Mouse (Mus musculus): Measurements from ENCODE around the gene Faf2. TPM values are rescaled to one million over a fixed set of nuclear protein-coding genes. Genes with fewer than 3 reads are reported as not detected.
A peak's percentile ranks its signal among the peaks of the same experiment; 100 is the strongest.

Faf2 gene
- polyA plus RNA-seq (2017; shearing (Covaris generic)), result 10 to 100 TPM; 80.6 to 89.1 TPM

GRCm38 (mm10) chr13:54621155-54621932 lies at the start of gene Faf2:
Faf2 (plus strand) TSS chr13:54621784.
- peak; percentile 91 for ATAC-seq

GRCm38 (mm10) chr13:54572621-54573020 lies 49.0 kb upstream of the Faf2 start:
- ATAC-seq, result peak; percentile 18

GRCm38 (mm10) chr13:54574854-54575481 lies 46.6 kb upstream of the Faf2 start, which contains the start of gene Arl10:
Arl10 (plus strand) TSS chr13:54575015.
- ATAC-seq, result peak; percentile 43

GRCm38 (mm10) chr13:54575489-54575888 lies 46.1 kb upstream of the Faf2 start:
- ATAC-seq, result no peak

- ATAC-seq, result no peak
Observed at GRCm38 (mm10) chr13:54577652-54578507, 43.7 kb upstream of the Faf2 start.

- ATAC-seq, result no peak
Observed at GRCm38 (mm10) chr13:54581385-54581784, 40.2 kb upstream of the Faf2 start.

- no peak for ATAC-seq
Observed at GRCm38 (mm10) chr13:54582126-54582525, 39.5 kb upstream of the Faf2 start.

GRCm38 (mm10) chr13:54582860-54583259 lies 38.7 kb upstream of the Faf2 start:
- no peak for ATAC-seq

GRCm38 (mm10) chr13:54585831-54586230 lies 35.8 kb upstream of the Faf2 start:
- ATAC-seq, result no peak

- ATAC-seq, result peak; percentile 12
Observed at GRCm38 (mm10) chr13:54589414-54589995, 32.1 kb upstream of the Faf2 start.

GRCm38 (mm10) chr13:54589996-54590951 lies 31.3 kb upstream of the Faf2 start, which contains the start of the genes Nop16 and Higd2a:
Nop16 (minus strand) TSS chr13:54590090.
Higd2a (plus strand) TSS chr13:54590207.
- peak; percentile 95 for ATAC-seq

- no peak for ATAC-seq
Observed at GRCm38 (mm10) chr13:54591776-54592356, 29.7 kb upstream of the Faf2 start.

- no peak for ATAC-seq
Observed at GRCm38 (mm10) chr13:54593617-54594016, 28.0 kb upstream of the Faf2 start.

GRCm38 (mm10) chr13:54596107-54596690 lies 25.4 kb upstream of the Faf2 start:
- ATAC-seq, result no peak

GRCm38 (mm10) chr13:54596870-54597269 lies 24.7 kb upstream of the Faf2 start:
- no peak for ATAC-seq

GRCm38 (mm10) chr13:54598622-54599143 lies 22.9 kb upstream of the Faf2 start:
- ATAC-seq, result no peak

- no peak for ATAC-seq
Observed at GRCm38 (mm10) chr13:54602639-54603111, 18.9 kb upstream of the Faf2 start.

- no peak for ATAC-seq
Observed at GRCm38 (mm10) chr13:54603501-54603900, 18.1 kb upstream of the Faf2 start.

- ATAC-seq, result no peak
Observed at GRCm38 (mm10) chr13:54604221-54604620, 17.4 kb upstream of the Faf2 start.

GRCm38 (mm10) chr13:54605426-54605825 lies 16.2 kb upstream of the Faf2 start:
- ATAC-seq, result no peak
